Mouse (Mus musculus) left cerebral cortex, postnatal 4 days (tissue): Measurements from ENCODE around the gene Baiap2l1. TPM values are rescaled to one million over a fixed set of nuclear protein-coding genes. Genes with fewer than 3 reads are reported as not detected.
"Not testable (repeated sequence)": the region's sequence is repeated elsewhere in the genome, so short reads cannot be mapped to it uniquely, and the experiment has no call there.

Source experiments
- DNase-seq: peaks from one replicate; pipeline ENCODE4 v3.0.0-alpha.2; 2022
- intact Hi-C: fragments of 180-260 bp; cut with DNase I; formaldehyde crosslinking; loops from one replicate; pipeline ENCODE4 v1.15.1; 2025
- total RNA-seq, 2 experiments: library from RNA; stranded (reverse); gene quantifications; 2 replicates each; pipeline ENCODE4 v1.2.3; 2021

The Baiap2l1 gene
- total RNA-seq, 2 experiments from 2014 or later: 0.24 to 0.36 TPM

GRCm38 (mm10) chr5:144352250-144353047 is 5.5 kb downstream of the Baiap2l1 start:
- no peak for DNase-seq
- intact Hi-C loops: no loop called here

- intact Hi-C loops: no loop called here
- no peak for DNase-seq
Measured at GRCm38 (mm10) chr5:144351185-144351584, 6.7 kb downstream of the Baiap2l1 start.

- intact Hi-C loops: no loop called here
- DNase-seq: no peak
Measured at GRCm38 (mm10) chr5:144344592-144344991, 13.3 kb downstream of the Baiap2l1 start.

- intact Hi-C loops: no loop called here
- no peak for DNase-seq
Measured at GRCm38 (mm10) chr5:144341085-144341484, 16.8 kb downstream of the Baiap2l1 start.

- intact Hi-C loops: no loop called here
- DNase-seq: no peak
Measured at GRCm38 (mm10) chr5:144338787-144339186, 19.1 kb downstream of the Baiap2l1 start.

- intact Hi-C loops: not testable (repeated sequence)
Measured at GRCm38 (mm10) chr5:144335357-144335756, 22.6 kb downstream of the Baiap2l1 start.

GRCm38 (mm10) chr5:144334010-144334409 is 23.9 kb downstream of the Baiap2l1 start:
- no peak for DNase-seq
- intact Hi-C loops: no loop called here

More at GRCm38 (mm10) chr5:144335357-144335756, 22.6 kb downstream of the Baiap2l1 start:
- not testable (repeated sequence) for DNase-seq

- intact Hi-C loops: no loop called here
- DNase-seq: no peak
Measured at GRCm38 (mm10) chr5:144322717-144323116, 35.2 kb downstream of the Baiap2l1 start.

- no peak for DNase-seq
Measured at GRCm38 (mm10) chr5:144321681-144322080, 36.2 kb downstream of the Baiap2l1 start.

GRCm38 (mm10) chr5:144318286-144318685 is 39.6 kb downstream of the Baiap2l1 start:
- DNase-seq: no peak
- intact Hi-C loops: no loop called here

More at GRCm38 (mm10) chr5:144321681-144322080, 36.2 kb downstream of the Baiap2l1 start:
- intact Hi-C loops: no loop called here

GRCm38 (mm10) chr5:144317426-144317825 is 40.5 kb downstream of the Baiap2l1 start:
- DNase-seq: no peak
- intact Hi-C loops: no loop called here

GRCm38 (mm10) chr5:144316442-144316841 is 41.5 kb downstream of the Baiap2l1 start:
- DNase-seq: no peak
- intact Hi-C loops: no loop called here

GRCm38 (mm10) chr5:144314731-144315494 is 43.0 kb downstream of the Baiap2l1 start:
- no peak for DNase-seq
- intact Hi-C loops: no loop called here

- DNase-seq: no peak
- intact Hi-C loops: no loop called here
Measured at GRCm38 (mm10) chr5:144313335-144313734, 44.6 kb downstream of the Baiap2l1 start.

- intact Hi-C loops: no loop called here
- no peak for DNase-seq
Measured at GRCm38 (mm10) chr5:144312183-144312582, 45.7 kb downstream of the Baiap2l1 start.

GRCm38 (mm10) chr5:144308929-144309328 is 49.0 kb downstream of the Baiap2l1 start:
- intact Hi-C loops: no loop called here
- DNase-seq: no peak

- intact Hi-C loops: no loop called here
- DNase-seq: no peak
Measured at GRCm38 (mm10) chr5:144303071-144303470, 54.8 kb downstream of the Baiap2l1 start.

GRCm38 (mm10) chr5:144296090-144296604 is 61.8 kb downstream of the Baiap2l1 start:
- DNase-seq: no peak
- intact Hi-C loops: no loop called here

GRCm38 (mm10) chr5:144295357-144295756 is 62.6 kb downstream of the Baiap2l1 start:
- DNase-seq: no peak
- intact Hi-C loops: no loop called here

- DNase-seq: no peak
- intact Hi-C loops: no loop called here
Measured at GRCm38 (mm10) chr5:144294908-144295307, 63.0 kb downstream of the Baiap2l1 start.

- no peak for DNase-seq
Measured at GRCm38 (mm10) chr5:144289769-144290440, 68.0 kb downstream of the Baiap2l1 start.

More at GRCm38 (mm10) chr5:144289769-144290440, 68.0 kb downstream of the Baiap2l1 start:
- intact Hi-C loops: no loop called here
